Mouse (Mus musculus) lung, embryonic 14.5 days (tissue): ENCODE results near the gene Vcpkmt. TPM values are rescaled to one million over a fixed set of nuclear protein-coding genes. Genes with fewer than 3 reads are reported as not detected.

Experiments
- ATAC-seq: fragments of 200-750 bp; cut with Nextera tagmentation; 2 replicates; pipeline ENCODE4 v1.8.0; 2017; ENCODE audit warnings: mild to moderate bottlenecking, moderate TSS enrichment, moderate library complexity; ENCODE audit not compliant: insufficient read depth
- DNase-seq: peaks from one replicate; pipeline ENCODE4 v3.0.0-alpha.2; 2015
- H3K27ac ChIP-seq: fragments of 300-500 bp; sonication (generic); 2 replicates; pipeline ENCODE4 v1.5.1; 2014; ENCODE audit warnings: low read depth, mild to moderate bottlenecking, moderate library complexity
- H3K27me3 ChIP-seq: fragments of 300-500 bp; sonication (generic); 2 replicates; pipeline ENCODE4 v1.6.1; 2014; ENCODE audit warnings: low read length, control low read depth; ENCODE audit not compliant: insufficient read depth
- H3K36me3 ChIP-seq: fragments of 300-500 bp; sonication (generic); 2 replicates; pipeline ENCODE4 v1.6.1; 2014; ENCODE audit warnings: control low read depth; ENCODE audit not compliant: insufficient read depth
- H3K4me1 ChIP-seq: fragments of 300-500 bp; sonication (generic); 2 replicates; pipeline ENCODE4 v1.6.1; 2014; ENCODE audit warnings: antibody characterized with exemption, control low read depth; ENCODE audit not compliant: insufficient read depth
- H3K4me2 ChIP-seq: fragments of 300-500 bp; sonication (generic); 2 replicates; pipeline ENCODE4 v1.6.1; 2014; ENCODE audit warnings: mild to moderate bottlenecking
- H3K4me3 ChIP-seq: fragments of 300-500 bp; sonication (generic); 2 replicates; pipeline ENCODE4 v1.5.1; 2014; ENCODE audit warnings: low read depth, low read length
- H3K9ac ChIP-seq: fragments of 300-500 bp; sonication (generic); 2 replicates; pipeline ENCODE4 v1.6.1; 2014
- H3K9me3 ChIP-seq: fragments of 300-500 bp; sonication (generic); 2 replicates; pipeline ENCODE4 v1.6.1; 2016; ENCODE audit warnings: low read depth, low read length, control low read depth
- CTCF ChIP-seq: IDR thresholded peaks from 2 replicates; pipeline ENCODE4 v1.5.1; 2016; ENCODE audit warnings: antibody characterized with exemption, low read depth
- WGBS: fragments of 180-500 bp; shearing (Covaris S2); extraction: QIAGEN DNeasy Blood & Tissue Kit; methylation state at CpG from one replicate; pipeline ENCODE4 v1.1.7; 2014; 5-methylcytosine and 5-hydroxymethylcytosine counted together
- polyA plus RNA-seq: library from polyadenylated mRNA; unstranded; fragments of >200 nt; fragmentation: Nextera tagmentation; extraction: Ambion mirVana; gene quantifications from 2 replicates; pipeline ENCODE4 v1.2.1, GENCODE M21; 2014

The Vcpkmt gene
- polyA plus RNA-seq, 1 experiment from 2014 or later: 26.5 TPM

DNA sequence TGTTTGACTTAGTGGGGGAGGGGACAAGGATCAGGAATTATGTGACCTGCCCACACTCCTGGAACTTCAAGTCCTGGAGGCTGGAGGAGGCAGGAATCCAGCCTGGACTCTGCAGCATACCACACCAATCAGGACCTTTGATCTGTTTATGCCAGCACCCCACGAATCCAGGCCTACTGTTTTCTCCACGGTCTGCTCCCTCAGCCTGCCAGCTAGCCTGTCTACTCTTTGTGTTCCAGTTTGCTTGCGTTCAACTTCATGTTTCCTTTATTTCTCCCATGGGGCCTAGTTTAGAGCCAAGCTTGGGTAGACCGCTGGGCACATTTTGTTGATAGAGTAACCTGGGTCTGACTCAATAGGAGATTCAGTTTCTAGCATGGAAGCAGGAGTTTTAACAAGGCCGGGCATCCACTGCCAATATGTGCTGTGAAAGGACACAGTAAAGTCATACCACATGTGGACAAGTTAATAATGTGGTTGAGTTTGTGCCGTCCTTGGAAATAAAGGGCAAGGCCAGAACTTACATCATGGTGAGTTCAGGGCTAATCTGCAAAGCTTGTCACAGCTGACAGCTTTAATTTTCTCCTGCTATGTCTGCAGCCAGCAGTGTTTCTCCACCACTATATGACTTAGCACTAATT, 26.5 kb downstream of the Vcpkmt start:
- Histone ChIP-seq H3K9me3 (no peaks in the 10 kb centered on the region; the same call in 1 of the 2 replicates), H3K36me3 (no peaks in the 10 kb centered on the region), H3K27me3 (no peaks in the 10 kb centered on the region), H3K27ac (no peak overlapping the region), H3K4me1 (no peaks in the 10 kb centered on the region), H3K4me3 (no peak overlapping the region), H3K4me2 (no peak overlapping the region), H3K9ac (no peak overlapping the region)
- no peak for TF ChIP-seq CTCF
- DNase-seq (no peak), ATAC-seq (peak; percentile 38; the same call in 1 of the 2 replicates)
- WGBS: 56% methylated on average over 6 of the region's 6 CpGs

DNA sequence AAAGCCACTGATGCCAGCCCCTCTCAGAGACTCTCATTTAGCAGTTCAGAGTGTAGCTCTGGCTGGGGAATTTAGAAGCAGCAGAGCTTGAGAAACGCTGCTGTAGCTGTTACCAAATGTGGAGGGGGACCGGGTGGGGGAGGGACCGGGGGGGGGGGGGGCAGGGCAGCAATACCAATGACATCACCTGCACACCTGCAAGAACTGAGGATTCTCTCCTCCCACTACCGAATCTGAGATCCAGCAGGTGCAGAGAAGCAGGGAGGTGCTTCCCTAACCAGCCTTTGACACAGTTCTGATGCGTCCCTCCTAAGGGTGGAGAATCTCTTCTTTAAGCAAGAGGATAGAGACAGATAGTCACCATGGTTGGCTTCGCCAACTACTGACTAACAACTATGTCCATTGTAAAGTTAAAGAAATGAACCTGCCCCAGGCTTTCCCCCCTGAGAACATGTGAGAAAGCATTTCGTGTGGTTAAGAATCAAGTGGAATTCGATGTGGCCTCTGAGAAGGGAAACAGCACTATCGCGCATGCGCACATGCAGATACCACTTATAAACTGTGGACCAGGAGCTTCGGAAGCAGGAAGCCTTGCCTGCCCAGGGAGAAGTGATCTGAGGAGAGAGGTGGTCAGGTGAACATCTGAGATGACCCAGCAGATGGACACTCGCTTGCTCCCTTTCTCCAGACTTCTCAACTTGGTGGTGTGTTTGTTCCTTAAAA, 37.2 kb downstream of the Vcpkmt start:
- Histone ChIP-seq H3K4me2 (no peak overlapping the region), H3K27ac (no peak overlapping the region), H3K27me3 (no peaks in the 10 kb centered on the region), H3K4me1 (no peaks in the 10 kb centered on the region), H3K4me3 (no peak overlapping the region), H3K36me3 (no peaks in the 10 kb centered on the region), H3K9me3 (no peaks in the 10 kb centered on the region), H3K9ac (no peak overlapping the region)
- 71% methylated on average over 13 of the region's 13 CpGs for whole genome bisulfite sequencing
- ATAC-seq (no peak), DNase-seq (no peak)
- TF ChIP-seq CTCF: no peak

DNA sequence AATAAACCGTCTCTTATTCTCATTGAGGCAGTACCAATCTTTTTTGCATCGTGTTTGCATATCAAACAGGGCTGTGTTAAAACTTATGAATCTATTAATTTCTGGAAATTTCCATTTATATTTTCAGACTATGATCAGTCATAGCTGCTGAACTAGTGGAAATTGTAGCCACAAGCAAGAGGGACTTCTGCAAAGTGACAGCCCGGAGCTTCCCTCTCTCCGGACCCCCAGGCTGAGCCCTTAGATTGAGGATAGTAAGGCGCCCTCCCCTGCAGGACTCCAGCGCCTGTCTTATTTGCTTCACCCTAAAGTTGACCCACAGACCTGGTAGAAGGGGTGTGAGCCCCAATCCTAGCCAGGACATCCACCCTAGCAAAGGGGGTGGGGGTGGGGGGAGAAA, 37.8 kb downstream of the Vcpkmt start:
- ATAC-seq (no peak), DNase-seq (no peak)
- H3K9ac ChIP-seq: no peak overlapping the region
- 74% methylated on average over 6 of the region's 6 CpGs for WGBS
- no peak for TF ChIP-seq CTCF
- H3K4me3 ChIP-seq: no peak overlapping the region
- no peaks in the 10 kb centered on the region for H3K36me3 ChIP-seq
- H3K27ac ChIP-seq: no peak overlapping the region
- no peaks in the 10 kb centered on the region for H3K4me1 ChIP-seq
- no peak overlapping the region for H3K4me2 ChIP-seq
- no peaks in the 10 kb centered on the region for H3K9me3 ChIP-seq
- no peaks in the 10 kb centered on the region for H3K27me3 ChIP-seq

DNA sequence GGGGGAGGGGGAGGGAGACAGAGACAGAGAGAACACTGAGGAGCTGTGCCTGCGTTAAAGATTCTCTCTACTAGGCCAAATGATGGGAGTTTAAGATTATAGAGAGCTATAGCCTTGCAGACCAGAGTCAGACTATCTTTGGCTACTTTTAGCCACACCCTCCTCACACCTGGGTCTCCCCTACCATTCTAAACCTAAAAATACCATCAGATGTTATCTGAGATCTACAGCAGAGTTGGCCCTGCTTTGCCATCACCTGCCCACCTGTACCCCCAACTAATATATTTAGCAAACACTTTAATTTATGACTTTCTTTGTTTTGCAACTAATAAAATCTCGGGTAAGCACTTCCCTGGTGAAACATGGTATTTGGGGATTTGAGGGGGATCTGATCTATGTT, 38.3 kb downstream of the Vcpkmt start:
- no peak for DNase-seq
- Histone ChIP-seq H3K36me3 (no peaks in the 10 kb centered on the region), H3K4me3 (no peak overlapping the region), H3K27ac (no peak overlapping the region), H3K4me2 (no peak overlapping the region), H3K27me3 (no peaks in the 10 kb centered on the region), H3K9me3 (no peaks in the 10 kb centered on the region), H3K9ac (no peak overlapping the region), H3K4me1 (no peaks in the 10 kb centered on the region)
- 46% methylated on average over 2 of the region's 2 CpGs for WGBS
- ATAC-seq: no peak
- TF ChIP-seq CTCF: no peak

DNA sequence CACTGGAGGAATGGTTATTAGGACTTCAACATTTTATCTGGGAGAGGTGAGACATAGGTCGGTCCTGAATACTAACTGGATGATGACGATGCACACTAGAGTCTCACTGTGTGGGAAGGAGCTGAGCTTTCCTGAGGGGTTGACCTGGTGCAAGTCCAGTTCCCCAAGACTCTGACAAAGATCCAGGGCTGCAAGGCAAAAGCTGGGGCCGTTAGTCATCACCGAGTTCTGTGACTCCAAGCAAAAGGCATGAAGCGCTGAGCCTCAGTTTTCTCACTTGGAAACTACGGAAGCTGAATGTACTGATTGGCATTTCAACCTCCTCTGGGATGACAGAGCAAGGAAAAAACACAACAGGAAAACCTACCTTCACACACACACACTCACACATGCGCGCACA, 40.5 kb downstream of the Vcpkmt start:
- 88% methylated on average over 8 of the region's 8 CpGs for WGBS
- Histone ChIP-seq H3K27me3 (no peaks in the 10 kb centered on the region), H3K4me1 (peaks cover 5% of the 10 kb centered on the region), H3K9me3 (no peaks in the 10 kb centered on the region), H3K4me3 (no peak overlapping the region), H3K9ac (no peak overlapping the region), H3K36me3 (no peaks in the 10 kb centered on the region), H3K27ac (no peak overlapping the region), H3K4me2 (no peak overlapping the region)
- DNase-seq: no peak
- ATAC-seq: no peak
- TF ChIP-seq CTCF: no peak

DNA sequence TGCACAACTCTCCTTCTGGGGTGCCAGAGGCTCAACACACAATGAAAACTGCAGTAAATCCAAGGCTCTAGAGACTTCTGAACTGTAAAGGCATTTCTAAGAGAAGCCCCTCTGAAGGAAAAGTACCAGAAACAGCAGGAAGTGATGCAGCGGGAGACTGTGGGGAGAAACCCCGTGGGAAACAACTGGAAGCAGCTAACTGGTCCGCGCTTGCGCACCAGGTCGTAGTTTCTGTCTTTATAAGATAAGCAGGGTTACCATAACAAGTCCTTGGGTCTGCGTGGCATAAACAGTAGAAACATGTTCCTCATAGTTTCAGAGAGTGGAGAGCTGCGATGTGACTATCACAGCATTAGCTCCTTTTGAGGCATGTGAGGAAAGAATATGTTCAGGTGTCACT, 41.2 kb downstream of the Vcpkmt start:
- Histone ChIP-seq H3K9me3 (no peaks in the 10 kb centered on the region), H3K4me2 (no peak overlapping the region), H3K27ac (no peak overlapping the region), H3K36me3 (no peaks in the 10 kb centered on the region), H3K4me1 (peaks cover 11% of the 10 kb centered on the region), H3K4me3 (no peak overlapping the region), H3K27me3 (no peaks in the 10 kb centered on the region), H3K9ac (no peak overlapping the region)
- DNase-seq (no peak), ATAC-seq (no peak)
- WGBS: 61% methylated on average over 8 of the region's 8 CpGs
- no peak for TF ChIP-seq CTCF

DNA sequence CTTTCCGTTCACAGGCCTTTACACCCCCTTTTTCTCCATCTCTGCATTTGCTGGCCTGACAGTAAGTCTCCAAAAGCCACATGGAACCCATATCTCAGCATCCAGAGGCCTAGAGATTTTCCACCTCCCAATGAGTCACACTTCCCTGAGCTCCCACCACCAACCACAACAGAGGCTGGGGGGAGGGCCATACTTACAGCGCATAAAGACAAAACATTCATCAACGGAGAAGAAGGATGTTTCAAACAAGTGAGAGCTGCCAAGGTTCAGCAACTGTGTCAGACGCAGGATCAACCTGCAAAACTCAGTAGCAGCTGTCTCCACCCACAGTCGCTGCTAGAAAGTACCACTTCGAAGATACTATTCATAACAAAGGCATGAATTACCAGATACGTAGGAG, 43.5 kb downstream of the Vcpkmt start:
- 56% methylated on average over 7 of the region's 7 CpGs for WGBS
- no peak for TF ChIP-seq CTCF
- H3K36me3 ChIP-seq: no peaks in the 10 kb centered on the region
- H3K4me2 ChIP-seq: no peak overlapping the region
- no peak overlapping the region for H3K9ac ChIP-seq
- no peak overlapping the region; the same call in 1 of the 2 replicates for H3K27ac ChIP-seq
- ATAC-seq: no peak
- peak; percentile 42 for DNase-seq
- H3K4me1 ChIP-seq: peaks cover 11% of the 10 kb centered on the region
- no peaks in the 10 kb centered on the region for H3K9me3 ChIP-seq
- no peaks in the 10 kb centered on the region for H3K27me3 ChIP-seq
- no peak overlapping the region for H3K4me3 ChIP-seq
